Mouse (Mus musculus) leukemia stem cell, adult 10-12 weeks (primary cell): ENCODE measurements around the gene Rasl11a. TPM values are rescaled to one million over a fixed set of nuclear protein-coding genes. Genes with fewer than 3 reads are reported as not detected.

Experiments
- polyA plus RNA-seq: library from polyadenylated mRNA; stranded (reverse); fragments of >175 nt; gene quantifications from 2 replicates; pipeline ENCODE4 v1.2.3, GENCODE M21; 2012; ENCODE audit warnings: low replicate concordance

Rasl11a gene
- polyA plus RNA-seq, result 1.0 and 1.8 TPM in 2 replicates

DNA sequence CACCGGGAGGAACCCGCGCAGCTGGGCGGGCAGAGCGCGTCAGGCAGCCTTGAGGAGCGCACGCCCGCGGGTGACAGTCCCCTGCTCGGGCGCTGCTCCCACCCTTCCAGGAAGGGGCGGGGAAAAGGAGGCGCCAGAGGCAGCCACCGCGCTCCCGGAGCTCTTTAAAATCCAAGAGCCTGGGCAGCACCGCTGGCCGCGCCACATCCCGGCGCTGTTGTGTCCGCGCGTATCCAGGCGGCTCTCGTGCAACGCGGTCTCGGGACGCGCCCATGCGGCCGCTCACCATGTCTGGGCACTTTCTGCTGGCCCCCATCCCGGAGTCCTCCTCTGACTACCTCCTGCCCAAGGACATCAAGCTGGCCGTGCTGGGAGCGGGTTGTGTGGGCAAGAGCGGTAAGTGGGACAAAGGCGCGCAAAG is at the start of gene Rasl11a:
Gene Rasl11a, plus strand, starts transcription at position 127 of the 421 bp plus-strand sequence.

DNA sequence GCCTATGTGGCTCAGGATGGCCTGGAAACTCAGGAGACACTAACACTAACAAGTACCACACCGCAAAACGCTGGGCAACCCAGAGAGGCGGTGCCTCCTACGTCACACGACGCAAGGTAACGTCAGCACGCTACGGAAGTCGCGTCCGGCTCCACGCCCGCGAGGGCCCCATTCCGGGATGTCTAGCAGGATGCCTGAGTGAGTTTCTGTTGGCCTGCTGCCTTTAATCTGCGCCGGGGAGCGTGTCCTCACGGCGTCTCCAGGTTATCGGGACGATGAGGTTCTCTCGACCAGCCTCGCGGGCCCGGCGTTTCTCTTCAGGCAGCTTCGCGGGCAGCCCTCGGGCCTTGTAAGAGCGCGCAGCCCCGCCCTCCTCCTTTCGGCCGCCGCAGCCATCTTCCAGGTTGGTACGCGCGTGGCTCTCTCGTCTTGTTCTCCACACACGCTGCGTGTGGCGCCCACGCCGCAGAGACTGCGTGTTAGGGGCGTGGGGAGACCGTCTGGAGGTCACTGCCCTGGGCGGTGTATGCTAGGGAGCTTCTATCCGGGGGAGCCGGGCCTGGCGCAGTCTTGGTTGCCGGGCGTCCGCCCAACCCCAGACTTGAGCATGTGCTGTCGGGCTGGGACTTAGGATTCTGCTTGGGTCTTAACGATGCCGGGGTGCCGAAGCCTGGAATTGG is 12.0 kb upstream of the Rasl11a start, which contains the start of gene Rpl21:
Gene Rpl21, plus strand, starts transcription at position 122 of the 680 bp plus-strand sequence.

Other genes with a start within 250 kb of the Rasl11a start
- 4.2 and 7.3 TPM in 2 replicates for gene Usp12, start 50.1 kb upstream of the Rasl11a start, polyA plus RNA-seq
- 19.7 and 36.0 TPM in 2 replicates for gene Rpl21, start 12.2 kb upstream of the Rasl11a start, polyA plus RNA-seq
- 102 and 124 TPM in 2 replicates for gene Gtf3a, start 103.6 kb downstream of the Rasl11a start, polyA plus RNA-seq
- 1.1 and 7.1 TPM in 2 replicates for gene Mtif3, start 118.7 kb downstream of the Rasl11a start, polyA plus RNA-seq
- 10.8 and 21.0 TPM in 2 replicates for gene Lnx2, start 231.5 kb downstream of the Rasl11a start, polyA plus RNA-seq
- 39.6 and 57.2 TPM in 2 replicates for gene Polr1d, start 232.0 kb downstream of the Rasl11a start, polyA plus RNA-seq